Mouse (Mus musculus) G1E (cell line): ENCODE results near the gene Pbx4. TPM values are rescaled to one million over a fixed set of nuclear protein-coding genes. Genes with fewer than 3 reads are reported as not detected.

ENCODE experiments used
- ATAC-seq: 2 replicates; pipeline ENCODE4 v1.8.0; 2016; ENCODE audit warnings: mild to moderate bottlenecking; ENCODE audit not compliant: insufficient number of reproducible peaks, poor library complexity, low FRiP score, severe bottlenecking; ENCODE audit errors: extremely low read depth
- DNase-seq: peaks from one replicate; pipeline ENCODE4 v3.0.0; 2012; ENCODE audit warnings: low spot score
- H3K27me3 ChIP-seq: 2 replicates; pipeline ENCODE4 v1.6.1; 2012; ENCODE audit warnings: mild to moderate bottlenecking, low read length, inconsistent platforms; ENCODE audit not compliant: insufficient read depth
- H3K36me3 ChIP-seq: replicated peaks from 2 replicates; pipeline ENCODE3; 2012; ENCODE audit warnings: mild to moderate bottlenecking, inconsistent platforms
- H3K4me1 ChIP-seq: 2 replicates; pipeline ENCODE4 v1.6.1; 2012; ENCODE audit warnings: low read depth, low read length, inconsistent platforms, mixed read lengths; ENCODE audit not compliant: insufficient read depth
- H3K4me3 ChIP-seq: 2 replicates; pipeline ENCODE4 v1.5.1; 2012; ENCODE audit warnings: low read depth, mild to moderate bottlenecking, inconsistent platforms, low read length, moderate library complexity, mixed read lengths
- H3K9me3 ChIP-seq: replicated peaks from 2 replicates; pipeline ENCODE4 v1.6.1; 2012; ENCODE audit warnings: inconsistent platforms
- CTCF ChIP-seq: IDR thresholded peaks from 2 replicates; pipeline ENCODE4 v1.5.1; 2012; ENCODE audit warnings: low read depth, low read length, inconsistent platforms, mixed read lengths
- GATA1 ChIP-seq: IDR thresholded peaks from 2 replicates; pipeline ENCODE4 v1.6.1; 2012; ENCODE audit warnings: borderline replicate concordance, low read length, inconsistent platforms, mixed read lengths
- GATA2 ChIP-seq: IDR thresholded peaks from 2 replicates; pipeline ENCODE4 v1.6.1; 2012; ENCODE audit warnings: low read depth, low read length, inconsistent platforms, borderline replicate concordance
- POLR2AphosphoS5 ChIP-seq: IDR thresholded peaks from 2 replicates; pipeline ENCODE4 v1.6.1; 2012; ENCODE audit warnings: low read depth, low read length, inconsistent platforms; ENCODE audit not compliant: insufficient replicate concordance
- TAL1 ChIP-seq: conservative IDR thresholded peaks from 2 replicates; pipeline ENCODE4 v1.6.1; 2012; ENCODE audit warnings: low read depth, low read length, inconsistent platforms, mixed read lengths
- polyA plus RNA-seq: library from polyadenylated mRNA; stranded (reverse); fragments of >175 nt; gene quantifications from 2 replicates; pipeline ENCODE4 v1.2.3, GENCODE M21; 2012
- total RNA-seq, 2 experiments: library from RNA; stranded (forward) in 1 of 2; stranded (reverse) in 1 of 2; fragments of 200-1000 nt in 1 of 2; fragments of >200 nt in 1 of 2; fragmentation: Nextera tagmentation in 1 of 2; gene quantifications; 2 replicates each; pipeline ENCODE4 v1.2.3; 2014 to 2017

The Pbx4 gene
- total and polyA plus RNA-seq, 3 experiments = 2.0 to 4.4 (median 2.0) TPM

GRCm38 (mm10) chr8:69808094-69808863, 24.0 kb upstream of the Pbx4 start, which contains the start of gene Gmip:
Gmip (plus strand) TSS chr8:69808679.
- H3K4me1 ChIP-seq = peaks cover 64% of the 10 kb centered on the region
- H3K4me3 ChIP-seq = peak within 1 kb of the TSS; percentile 83
- TF ChIP-seq GATA1 = no peak
- no peak for TF ChIP-seq CTCF
- TF ChIP-seq TAL1 = no peak
- TF ChIP-seq GATA2 = no peak
- no peak for TF ChIP-seq POLR2AphosphoS5
- ATAC-seq (peak; percentile 80), DNase-seq (peak; percentile 93)
- H3K27me3 ChIP-seq = no peaks in the 10 kb centered on the region
- H3K36me3 ChIP-seq = peaks cover 90% of the 10 kb centered on the region
- H3K9me3 ChIP-seq = no peaks in the 10 kb centered on the region

GRCm38 (mm10) chr8:69808864-69809403, 23.4 kb upstream of the Pbx4 start:
- no peak for TF ChIP-seq CTCF
- no peak for TF ChIP-seq GATA2
- TF ChIP-seq TAL1 = no peak
- 0 out of 2 replicates have a peak, but pooled peaks have one; percentile 58 for TF ChIP-seq POLR2AphosphoS5
- Histone ChIP-seq H3K4me3 (peak overlapping the region; percentile 83), H3K36me3 (peaks cover 90% of the 10 kb centered on the region), H3K27me3 (no peaks in the 10 kb centered on the region), H3K9me3 (no peaks in the 10 kb centered on the region), H3K4me1 (peaks cover 60% of the 10 kb centered on the region)
- peak; percentile 87 for DNase-seq
- ATAC-seq = peak; percentile 37; the same call in 1 of the 2 replicates

GRCm38 (mm10) chr8:69809820-69810219, 22.5 kb upstream of the Pbx4 start:
- Histone ChIP-seq H3K27me3 (no peaks in the 10 kb centered on the region), H3K4me1 (peaks cover 60% of the 10 kb centered on the region), H3K36me3 (peaks cover 90% of the 10 kb centered on the region), H3K9me3 (peaks cover 4% of the 10 kb centered on the region; the same call in 1 of the 2 replicates), H3K4me3 (peak overlapping the region; percentile 83; the same call in 1 of the 2 replicates)
- no peak for DNase-seq
- TF ChIP-seq CTCF = no peak
- no peak for TF ChIP-seq TAL1
- no peak for TF ChIP-seq POLR2AphosphoS5
- TF ChIP-seq GATA1 = no peak
- TF ChIP-seq GATA2 = no peak
- ATAC-seq = no peak

- DNase-seq = no peak
- H3K4me1 ChIP-seq = peaks cover 21% of the 10 kb centered on the region
- H3K36me3 ChIP-seq = peaks cover 97% of the 10 kb centered on the region
- peaks cover 4% of the 10 kb centered on the region; the same call in 1 of the 2 replicates for H3K9me3 ChIP-seq
- ATAC-seq = no peak
- H3K4me3 ChIP-seq = no peak overlapping the region
- TF ChIP-seq GATA2 (no peak), CTCF (no peak), TAL1 (no peak), GATA1 (no peak)
- no peaks in the 10 kb centered on the region for H3K27me3 ChIP-seq
Measured at GRCm38 (mm10) chr8:69814881-69815280, 17.4 kb upstream of the Pbx4 start.

GRCm38 (mm10) chr8:69815396-69815795, 16.9 kb upstream of the Pbx4 start:
- Histone ChIP-seq H3K36me3 (peaks cover 97% of the 10 kb centered on the region), H3K4me3 (no peak overlapping the region), H3K4me1 (peaks cover 16% of the 10 kb centered on the region), H3K9me3 (peaks cover 4% of the 10 kb centered on the region; the same call in 1 of the 2 replicates), H3K27me3 (no peaks in the 10 kb centered on the region)
- TF ChIP-seq TAL1 (no peak), GATA1 (no peak), GATA2 (no peak), CTCF (no peak), POLR2AphosphoS5 (no peak)
- no peak for DNase-seq
- no peak for ATAC-seq

GRCm38 (mm10) chr8:69820466-69820865, 11.8 kb upstream of the Pbx4 start:
- Histone ChIP-seq H3K4me3 (no peak overlapping the region), H3K4me1 (peaks cover 37% of the 10 kb centered on the region), H3K9me3 (no peaks in the 10 kb centered on the region), H3K27me3 (peaks cover 6% of the 10 kb centered on the region; the same call in 1 of the 2 replicates), H3K36me3 (peaks cover 75% of the 10 kb centered on the region)
- ATAC-seq (no peak), DNase-seq (no peak)
- TF ChIP-seq TAL1 (no peak), GATA1 (no peak), POLR2AphosphoS5 (no peak), CTCF (no peak), GATA2 (no peak)
